Mouse (Mus musculus): ENCODE results near the gene Iqsec2.
"Not testable (repeated sequence)": the region's sequence is repeated elsewhere in the genome, so short reads cannot be mapped to it uniquely, and the experiment has no call there.

Gene Iqsec2

DNA sequence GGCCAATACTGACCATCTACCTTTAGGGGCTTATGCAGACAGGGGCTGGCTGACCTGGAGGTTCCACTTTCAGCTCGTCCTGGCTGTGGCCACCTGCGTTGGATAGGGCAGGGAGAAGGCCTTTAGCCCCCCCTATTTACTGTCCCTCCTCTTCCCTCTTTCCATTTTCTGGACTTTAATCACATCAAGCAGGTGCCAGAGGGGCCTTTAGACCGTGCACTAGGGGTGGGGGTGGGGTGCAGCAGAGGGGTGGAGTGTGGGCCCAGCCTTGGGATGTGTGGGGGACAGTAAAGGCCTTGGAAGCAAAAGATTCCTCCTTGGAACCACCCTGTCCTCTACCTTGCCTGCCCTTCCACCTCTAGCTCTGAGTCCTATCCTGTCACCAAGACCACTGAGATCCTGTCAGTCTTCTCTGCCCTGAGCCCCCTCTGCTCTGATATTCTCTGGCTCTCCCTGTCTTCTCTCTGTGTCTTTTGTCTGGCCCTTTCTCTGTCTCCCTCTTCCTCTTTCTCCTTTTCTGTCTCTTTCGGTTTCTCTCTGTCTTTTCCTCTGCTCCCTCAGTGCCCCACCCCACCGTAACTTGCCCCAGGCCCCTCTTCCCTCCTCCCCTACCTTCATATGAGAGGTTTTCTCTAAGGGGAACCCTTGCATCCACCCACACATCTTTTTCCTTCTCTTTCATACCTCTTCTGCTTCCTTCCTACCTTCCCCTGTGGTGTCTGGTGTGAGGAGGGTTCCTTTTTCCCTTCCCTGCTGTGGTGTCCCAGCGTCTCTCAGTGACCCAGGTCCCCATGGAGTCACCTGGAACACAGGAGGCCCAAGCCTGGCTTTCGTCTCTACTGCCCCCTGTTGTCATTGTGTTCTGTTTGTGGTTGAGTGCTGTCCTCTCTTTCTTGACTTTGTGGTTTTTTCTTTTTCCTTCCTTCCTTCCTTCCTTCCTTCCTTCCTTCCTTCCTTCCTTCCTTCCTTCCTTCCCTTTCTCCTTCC, 35.9 kb downstream of the Iqsec2 start:
- DNase-seq = no peak

- no peak for DNase-seq
Observed at GRCm38 (mm10) chrX:152187151-152187550, 43.1 kb downstream of the Iqsec2 start.

GRCm38 (mm10) chrX:152191266-152191665, 47.2 kb downstream of the Iqsec2 start:
- DNase-seq = no peak

DNA sequence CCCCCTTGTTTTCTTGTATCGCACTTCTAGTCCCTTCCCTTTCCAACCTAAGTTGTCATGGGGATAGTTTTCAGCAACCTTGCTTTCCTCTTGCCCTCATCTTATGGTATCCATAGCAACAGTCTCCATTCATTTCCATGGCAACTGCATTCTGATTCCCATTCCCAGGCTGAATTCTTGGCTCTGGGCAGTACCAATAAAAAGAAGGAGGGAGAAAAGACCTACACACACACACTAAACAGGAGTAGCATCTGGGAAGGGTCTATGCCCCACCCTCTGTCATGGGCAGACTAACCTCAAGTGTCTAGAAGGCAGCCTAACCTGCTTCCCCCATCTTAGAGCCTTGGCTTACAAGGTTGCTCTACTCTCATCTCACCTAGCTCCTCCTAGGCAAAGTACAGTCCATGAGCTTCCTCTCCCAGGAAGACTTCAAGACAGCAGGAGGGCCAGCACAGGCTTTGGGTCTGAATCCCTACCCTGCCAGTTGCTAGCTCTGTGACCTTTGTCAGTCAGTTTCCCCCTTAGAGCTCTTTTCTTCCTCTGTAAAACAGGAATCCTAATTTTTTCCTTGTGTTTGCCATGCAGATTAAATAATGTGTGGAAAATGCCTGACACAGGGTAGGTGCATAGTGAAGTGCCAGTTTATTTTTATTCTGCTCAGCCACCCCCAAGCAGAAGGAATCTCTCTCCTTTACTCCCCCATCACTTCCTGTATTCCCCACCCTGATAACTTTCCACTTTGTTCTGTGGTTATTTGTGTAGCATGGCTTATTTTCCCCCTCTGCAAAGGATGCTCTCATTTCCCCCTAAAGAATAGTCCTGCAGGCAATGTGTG, 54.0 kb downstream of the Iqsec2 start:
- no peak for DNase-seq

DNA sequence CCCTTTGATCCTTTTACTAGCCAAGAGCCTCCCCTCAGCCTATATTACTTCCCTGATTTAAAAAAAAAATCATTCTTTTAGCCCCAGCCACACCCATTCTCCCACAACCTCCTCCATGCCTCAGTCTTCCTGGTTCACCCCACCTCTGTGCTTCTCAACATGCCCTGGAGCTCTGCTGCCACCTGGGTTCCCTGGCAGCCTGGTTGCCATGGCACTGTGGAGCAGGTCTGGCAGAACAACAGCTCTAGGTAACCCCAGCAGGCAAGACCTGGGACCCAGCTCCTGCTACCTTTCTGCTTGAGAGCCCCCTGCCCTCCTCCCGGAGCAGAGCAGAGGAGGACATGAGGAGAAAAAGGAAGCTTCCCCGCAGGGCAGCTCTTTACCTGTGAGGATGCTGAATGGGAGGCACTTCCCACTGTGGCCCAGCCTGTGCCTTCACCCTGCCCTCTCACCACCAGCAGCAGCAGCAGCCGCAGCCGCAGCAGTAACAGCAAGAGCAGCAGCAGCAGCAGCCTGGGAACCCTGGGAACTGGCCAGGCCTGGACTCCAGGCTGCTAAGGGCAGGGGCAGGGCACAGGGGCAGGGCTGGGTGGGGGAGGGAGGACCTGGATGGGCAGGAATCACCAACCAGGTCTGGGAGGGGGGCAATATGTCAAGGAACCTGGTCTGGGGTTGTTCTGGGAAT, 57.8 kb downstream of the Iqsec2 start:
- DNase-seq = peak; percentile 59

DNA sequence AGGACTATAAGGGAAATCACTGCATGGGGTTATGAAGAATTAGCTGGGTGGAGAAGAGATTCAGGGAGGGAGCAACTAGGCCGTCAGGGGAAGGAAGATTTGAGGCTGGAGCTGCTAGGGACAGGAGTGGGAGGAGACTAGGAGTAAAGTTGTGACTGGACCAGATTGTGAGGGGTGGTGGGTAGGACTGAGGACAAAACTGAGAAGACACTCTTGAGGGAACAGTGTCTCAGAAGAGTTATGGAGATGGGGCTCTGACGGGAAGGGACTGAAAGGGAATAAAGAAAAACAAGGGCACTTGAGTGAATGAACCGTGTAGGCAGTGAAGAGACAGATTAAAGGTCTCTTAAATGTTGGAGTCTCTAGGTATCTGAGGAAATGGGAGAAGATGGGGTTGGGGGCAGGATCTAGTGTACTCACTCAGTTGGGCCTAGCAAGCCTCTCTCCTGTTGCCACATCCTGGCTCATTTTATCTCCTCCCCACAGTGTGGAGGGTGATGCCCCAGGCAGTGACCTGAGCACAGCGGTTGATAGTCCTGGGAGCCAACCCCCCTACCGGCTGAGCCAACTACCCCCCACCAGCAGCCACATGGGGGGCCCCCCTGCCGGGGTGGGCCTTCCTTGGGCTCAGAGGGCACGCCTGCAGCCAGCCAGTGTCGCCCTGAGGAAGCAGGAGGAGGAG, 58.5 kb downstream of the Iqsec2 start:
- DNase-seq = no peak

DNA sequence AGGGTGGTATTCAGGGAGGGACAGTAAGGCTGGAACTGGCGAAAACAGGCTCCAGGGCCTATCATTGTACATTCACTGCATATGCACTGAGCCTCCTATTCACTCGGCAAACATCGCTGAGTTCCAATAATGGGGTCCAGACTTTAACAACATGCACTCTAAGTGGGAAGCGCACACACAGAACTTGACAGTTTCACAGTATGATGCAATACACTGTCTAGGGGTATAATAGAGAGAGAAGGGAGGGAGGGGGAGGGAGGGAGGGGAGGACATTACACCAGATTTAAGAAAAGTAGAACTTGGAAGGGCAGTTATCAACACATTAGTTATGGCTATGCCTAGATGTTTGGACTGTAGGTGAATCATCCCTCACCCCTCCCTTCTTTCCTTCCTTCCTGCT, 59.2 kb downstream of the Iqsec2 start:
- DNase-seq = no peak

- no peak for DNase-seq
Observed at GRCm38 (mm10) chrX:152205486-152205885, 61.4 kb downstream of the Iqsec2 start.

DNA sequence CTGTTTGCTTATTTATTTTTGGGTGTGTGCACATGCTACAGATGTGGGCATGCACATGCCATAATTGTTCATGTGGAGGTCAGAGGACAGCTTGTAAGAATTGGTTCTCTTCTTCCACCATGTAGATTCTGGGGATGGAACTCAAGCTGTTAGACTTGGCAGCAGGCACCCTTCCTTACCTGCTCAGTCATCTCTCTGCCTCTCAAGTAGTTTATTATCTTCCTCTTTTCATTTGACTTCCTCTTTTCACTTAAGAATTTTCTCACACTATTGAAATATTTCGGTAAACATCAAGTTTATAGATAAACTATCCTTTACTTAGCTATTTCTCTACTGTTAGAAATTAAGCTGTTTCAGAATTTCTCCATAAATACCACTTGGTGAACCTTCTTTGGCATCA, 70.6 kb downstream of the Iqsec2 start:
- DNase-seq = no peak

DNA sequence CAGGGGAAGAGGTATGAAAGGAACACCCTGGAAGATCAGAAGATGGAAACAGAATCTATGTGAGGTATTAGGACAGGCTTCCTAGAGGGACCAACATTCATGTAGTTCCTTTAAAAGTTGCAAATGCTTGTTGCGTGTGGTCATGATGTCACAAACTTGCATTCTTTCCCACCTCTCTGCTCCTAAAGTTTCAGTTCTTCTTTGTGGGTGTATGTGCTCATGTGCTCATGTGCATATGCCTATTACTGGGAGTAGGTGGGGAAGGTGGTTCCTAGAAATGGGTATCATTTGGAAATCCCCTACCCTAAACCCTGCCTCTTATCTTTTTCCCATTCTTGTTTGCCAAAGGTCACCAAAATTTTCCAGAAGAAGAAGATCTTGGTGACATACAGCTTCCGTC, 74.5 kb downstream of the Iqsec2 start:
- no peak for DNase-seq

- peak; percentile 34 for DNase-seq
Observed at GRCm38 (mm10) chrX:152221721-152222120, 77.7 kb downstream of the Iqsec2 start.

DNA sequence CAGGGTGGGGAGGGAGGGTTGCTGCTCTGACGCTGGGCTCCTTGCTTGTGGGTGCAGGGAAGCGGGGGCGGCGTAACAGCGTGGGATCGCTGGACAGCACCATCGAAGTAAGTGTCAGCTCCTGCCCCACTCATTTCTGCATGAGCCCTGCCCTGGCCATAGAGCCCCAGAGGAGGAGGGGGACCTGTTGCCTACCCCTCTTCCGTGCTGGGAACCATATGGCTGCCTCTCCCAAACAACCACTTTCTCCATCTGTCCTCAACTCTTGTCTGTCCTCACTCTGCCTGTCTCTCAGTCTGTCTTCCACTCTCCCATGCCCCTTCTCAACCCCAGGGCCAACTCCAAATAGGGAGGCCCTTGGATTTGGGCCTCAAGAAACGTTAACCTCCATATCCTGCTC, 78.2 kb downstream of the Iqsec2 start:
- DNase-seq = peak; percentile 55

GRCm38 (mm10) chrX:152223313-152223712, 79.2 kb downstream of the Iqsec2 start:
- peak; percentile 32 for DNase-seq

DNA sequence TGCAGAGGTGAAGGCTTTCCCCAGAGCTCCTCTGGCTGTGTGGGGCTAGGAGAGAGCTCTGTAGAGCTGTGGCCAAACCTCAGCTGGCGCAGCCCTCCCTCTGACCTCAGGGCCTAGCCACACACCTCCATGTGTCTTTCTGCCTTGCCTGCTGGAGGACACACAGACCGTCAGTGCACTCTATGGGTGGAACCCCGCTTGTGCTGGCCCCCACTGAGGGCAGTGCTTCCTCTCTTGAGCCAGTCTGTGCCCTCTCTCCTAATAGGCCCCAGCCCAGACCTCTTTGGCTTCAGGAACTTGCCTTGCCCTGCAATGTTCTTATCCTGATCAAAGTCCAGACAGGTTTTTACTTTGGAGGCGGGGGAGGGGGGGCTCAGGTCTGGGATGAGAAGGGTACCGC, 80.2 kb downstream of the Iqsec2 start:
- DNase-seq = no peak

DNA sequence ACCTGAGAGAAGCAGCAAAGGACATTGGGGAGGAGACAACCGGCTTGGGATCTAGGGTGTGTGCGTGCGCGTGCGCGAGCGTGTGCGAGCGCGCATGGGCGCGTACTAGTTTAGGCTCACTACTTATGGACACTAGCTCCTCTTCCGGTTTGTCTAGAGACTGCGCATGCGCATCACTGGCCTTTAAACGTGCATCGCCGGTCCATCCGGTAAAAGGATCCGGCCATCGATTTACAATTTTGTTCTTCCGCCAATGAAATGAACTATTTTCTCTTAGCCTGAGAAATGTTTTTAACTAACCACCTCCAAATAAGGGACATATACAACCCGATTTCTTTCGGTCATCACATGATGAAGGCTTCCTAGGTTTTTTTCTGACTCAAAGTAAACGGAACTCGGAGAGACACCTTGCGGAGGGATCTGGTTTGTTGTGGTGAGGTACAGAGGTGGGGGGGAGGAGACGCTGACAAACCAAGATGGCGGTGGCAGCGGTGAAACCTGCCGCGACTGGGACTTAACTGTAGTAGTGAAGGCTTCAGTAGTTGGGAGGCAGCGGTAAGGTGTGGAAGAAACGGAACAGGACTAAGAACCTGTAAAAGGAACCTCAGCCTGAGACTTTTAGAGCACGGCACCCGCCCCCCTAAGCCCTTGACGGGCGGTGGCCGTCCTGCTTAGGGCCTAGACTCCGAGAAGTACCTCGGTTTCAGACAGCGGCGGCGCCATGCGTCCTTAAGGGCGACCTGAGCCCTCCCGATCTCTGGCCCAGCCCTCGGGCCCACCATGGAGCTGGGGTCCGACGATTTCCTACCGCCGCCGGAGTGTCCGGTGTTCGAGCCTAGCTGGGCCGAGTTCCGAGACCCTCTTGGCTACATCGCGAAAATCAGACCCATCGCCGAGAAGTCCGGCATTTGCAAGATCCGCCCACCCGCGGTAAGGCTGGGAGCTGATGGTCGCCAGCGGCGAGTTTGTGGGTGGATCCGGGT, 89.0 kb downstream of the Iqsec2 start, which contains the start of gene Kdm5c:
Gene Kdm5c (plus strand): TSS at position 240 of the 983 bp plus-strand sequence.
- peak; percentile 97 for DNase-seq

GRCm38 (mm10) chrX:152234125-152234524, 90.1 kb downstream of the Iqsec2 start:
- DNase-seq = no peak

GRCm38 (mm10) chrX:152235758-152236157, 91.7 kb downstream of the Iqsec2 start:
- DNase-seq = no peak

GRCm38 (mm10) chrX:152243140-152243539, 99.1 kb downstream of the Iqsec2 start:
- not testable (repeated sequence) for DNase-seq

DNA sequence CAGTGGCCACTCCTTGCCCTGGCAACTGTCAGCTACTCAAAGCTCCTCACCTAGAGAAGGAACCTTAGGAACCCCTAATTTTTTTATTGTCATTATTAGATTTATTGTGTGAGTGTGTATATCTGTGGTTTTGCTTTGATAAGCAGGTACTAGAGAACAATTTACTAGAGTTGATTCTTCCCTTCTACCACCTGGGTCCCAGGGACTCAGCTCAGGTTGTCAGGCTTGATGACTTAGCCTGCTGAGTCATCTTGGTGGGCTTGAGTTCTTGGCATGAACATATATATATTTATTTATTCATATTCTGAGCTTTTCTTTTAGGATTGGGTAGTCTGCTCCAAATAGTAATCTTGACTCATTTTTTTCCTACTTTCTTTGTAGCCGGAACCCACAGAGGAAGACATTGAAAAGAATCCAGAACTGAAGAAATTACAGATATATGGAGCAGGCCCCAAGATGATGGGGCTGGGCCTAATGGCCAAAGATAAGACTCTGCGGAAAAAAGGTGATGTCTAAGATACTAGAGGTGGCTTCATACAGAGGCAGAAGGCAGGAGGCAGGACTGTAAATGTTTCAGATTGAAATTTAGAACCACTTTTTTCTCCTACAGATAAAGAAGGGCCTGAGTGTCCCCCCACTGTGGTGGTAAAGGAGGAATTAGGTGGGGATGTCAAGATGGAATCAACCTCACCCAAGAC, 100.6 kb downstream of the Iqsec2 start:
- DNase-seq = no peak

GRCm38 (mm10) chrX:152271189-152271588, 127.1 kb downstream of the Iqsec2 start:
- DNase-seq = peak; percentile 11

All from cerebellum, adult 11-12 months (tissue).